Mouse (Mus musculus): ENCODE measurements around the gene Cma2.
A peak's percentile ranks its signal among the peaks of the same experiment; 100 is the strongest.
"Not testable (repeated sequence)": the region's sequence is repeated elsewhere in the genome, so short reads cannot be mapped to it uniquely, and the experiment has no call there.

- not testable (repeated sequence) for TF ChIP-seq CTCF (IDR thresholded peaks at IDR 0.05; ENCODE audit: low read depth, low read length)
- TF ChIP-seq TAL1 (conservative IDR thresholded peaks at IDR 0.05; ENCODE audit: low read depth, low read length): peak; percentile 48
These were observed 36.7 kb downstream of the Cma2 start for GRCm38 (mm10) chr14:55987464-55987863.
